Mouse (Mus musculus): ENCODE data around the gene Fam151a. TPM values are rescaled to one million over a fixed set of nuclear protein-coding genes. Genes with fewer than 3 reads are reported as not detected.
"Not testable (repeated sequence)": the region's sequence is repeated elsewhere in the genome, so short reads cannot be mapped to it uniquely, and the experiment has no call there.

Fam151a gene
- polyA plus RNA-seq, 1 experiment from 2014 or later, result 0.49 TPM

DNA sequence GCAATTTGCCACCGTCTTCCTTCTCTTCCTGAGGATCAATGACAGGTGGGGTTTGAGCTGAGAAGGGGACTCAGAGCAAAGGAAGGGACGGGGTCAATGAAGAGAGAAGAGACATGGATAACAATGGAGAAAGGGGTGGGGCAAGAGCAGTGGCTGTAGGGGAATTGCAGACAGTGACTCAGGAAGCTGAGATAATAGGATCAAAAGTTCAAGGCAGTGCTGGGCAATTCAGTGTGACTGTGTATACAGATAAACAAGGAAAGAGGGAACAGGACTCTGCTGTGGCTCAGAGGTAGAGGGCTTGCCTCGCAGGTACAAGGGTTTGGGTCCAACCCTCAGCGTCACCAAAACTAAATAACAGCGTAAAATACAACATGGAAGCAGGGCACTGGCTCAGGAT lies 25.7 kb upstream of the Fam151a start:
- Histone ChIP-seq H3K36me3 (ENCODE audit: control insufficient read depth, insufficient read depth, low read length) (no peaks in the 10 kb centered on the region), H3K27me3 (replicated peaks; ENCODE audit: control insufficient read depth, insufficient read depth, low read length) (no peaks in the 10 kb centered on the region), H3K4me1 (ENCODE audit: control insufficient read depth, insufficient read depth, low read length) (0 out of 2 replicates have a peak, but pooled peaks cover 5% of the 10 kb centered on the region), H3K9ac (ENCODE audit: low read depth, low read length) (no peak overlapping the region), H3K9me3 (ENCODE audit: control insufficient read depth, low read length) (no peaks in the 10 kb centered on the region), H3K4me2 (ENCODE audit: low read depth, low read length) (peak overlapping the region; percentile 40), H3K4me3 (ENCODE audit: low read depth, low read length) (0 out of 2 replicates have a peak overlapping the region, but pooled peaks have one; percentile 2), H3K27ac (replicated peaks; ENCODE audit: low read depth, low read length) (no peak overlapping the region)
- 26% methylated on average over 4 of the region's 5 CpGs for WGBS
- ATAC-seq (ENCODE audit: low read depth) (no peak), DNase-seq (ENCODE audit: low spot score) (no peak)

DNA sequence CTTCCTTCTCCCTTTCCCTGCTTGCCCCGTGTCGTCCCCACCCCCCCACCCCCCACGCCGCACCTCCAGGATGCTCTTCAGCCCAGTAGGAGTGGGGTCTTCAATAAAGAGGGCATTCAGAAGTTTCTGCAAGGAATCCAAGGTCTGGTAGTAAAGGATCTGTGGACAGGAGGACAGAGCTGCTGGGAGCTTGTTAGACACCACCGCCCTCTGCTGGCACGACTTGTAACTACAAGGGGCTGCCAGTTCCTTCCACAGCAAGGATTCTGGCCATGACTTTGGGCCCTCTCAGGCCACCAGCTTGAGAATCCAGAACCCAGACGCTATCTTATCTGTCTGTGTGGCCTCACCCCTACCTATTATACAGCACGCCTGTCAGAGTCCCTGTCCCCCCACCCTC lies 25.3 kb upstream of the Fam151a start:
- peak; percentile 67; the same call in 1 of the 2 replicates for ATAC-seq (ENCODE audit: low read depth)
- Histone ChIP-seq H3K27ac (replicated peaks; ENCODE audit: low read depth, low read length) (no peak overlapping the region), H3K4me2 (ENCODE audit: low read depth, low read length) (peak overlapping the region; percentile 40), H3K27me3 (replicated peaks; ENCODE audit: control insufficient read depth, insufficient read depth, low read length) (no peaks in the 10 kb centered on the region), H3K4me3 (ENCODE audit: low read depth, low read length) (0 out of 2 replicates have a peak overlapping the region, but pooled peaks have one; percentile 2), H3K36me3 (ENCODE audit: control insufficient read depth, insufficient read depth, low read length) (no peaks in the 10 kb centered on the region), H3K9ac (ENCODE audit: low read depth, low read length) (no peak overlapping the region), H3K9me3 (ENCODE audit: control insufficient read depth, low read length) (no peaks in the 10 kb centered on the region), H3K4me1 (ENCODE audit: control insufficient read depth, insufficient read depth, low read length) (0 out of 2 replicates have a peak, but pooled peaks cover 5% of the 10 kb centered on the region)
- DNase-seq (ENCODE audit: low spot score), result peak; percentile 71
- 3% methylated on average over 8 of the region's 8 CpGs for WGBS

DNA sequence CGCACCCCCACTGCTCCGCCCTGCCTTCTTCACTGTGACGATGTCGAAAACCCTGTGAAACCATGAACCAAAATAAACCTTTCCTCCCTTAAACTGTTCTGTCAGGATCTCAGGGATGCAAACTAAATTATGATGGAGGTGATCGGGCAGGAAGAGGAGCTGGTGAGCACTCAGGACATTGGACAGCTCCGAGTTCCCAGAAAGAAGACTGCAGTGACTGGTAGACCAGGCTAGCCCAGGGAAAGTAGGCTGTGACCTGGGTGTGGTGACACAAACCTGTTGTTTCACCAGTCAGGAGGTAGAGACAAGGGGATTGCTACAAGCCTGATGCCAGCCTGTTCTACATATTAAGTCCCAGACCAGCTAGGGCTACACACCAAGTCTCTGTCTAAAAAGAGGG lies 20.1 kb upstream of the Fam151a start:
- Histone ChIP-seq H3K27me3 (replicated peaks; ENCODE audit: control insufficient read depth, insufficient read depth, low read length) (no peaks in the 10 kb centered on the region), H3K36me3 (ENCODE audit: control insufficient read depth, insufficient read depth, low read length) (no peaks in the 10 kb centered on the region), H3K27ac (replicated peaks; ENCODE audit: low read depth, low read length) (no peak overlapping the region), H3K4me1 (ENCODE audit: control insufficient read depth, insufficient read depth, low read length) (no peaks in the 10 kb centered on the region), H3K9me3 (ENCODE audit: control insufficient read depth, low read length) (no peaks in the 10 kb centered on the region), H3K9ac (ENCODE audit: low read depth, low read length) (no peak overlapping the region), H3K4me3 (ENCODE audit: low read depth, low read length) (no peak overlapping the region), H3K4me2 (ENCODE audit: low read depth, low read length) (no peak overlapping the region)
- DNase-seq (ENCODE audit: low spot score) (no peak), ATAC-seq (ENCODE audit: low read depth) (no peak)
- WGBS, result 86% methylated on average over 6 of the region's 6 CpGs

DNA sequence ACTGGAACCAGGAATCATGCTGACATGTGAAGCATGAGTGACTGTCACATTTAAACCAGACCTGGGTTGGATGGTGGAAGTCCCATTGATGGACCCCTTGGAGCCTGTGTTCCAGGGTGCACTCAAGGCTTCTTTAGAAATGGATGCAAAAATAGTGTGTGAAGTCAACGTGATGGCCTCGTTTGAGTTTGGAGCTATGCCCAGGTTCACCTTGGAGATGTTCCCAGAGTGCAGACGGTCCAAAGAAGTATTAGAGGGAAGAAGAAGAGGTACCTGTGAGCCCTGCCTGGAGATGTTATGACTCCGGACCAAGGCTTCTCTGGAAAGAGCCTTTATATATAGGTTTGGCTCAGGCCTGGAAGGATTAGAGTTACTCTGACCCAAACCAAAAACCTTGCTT lies 13.1 kb upstream of the Fam151a start:
- WGBS, result 93% methylated on average over 4 of the region's 4 CpGs
- no peak overlapping the region for H3K9ac ChIP-seq (ENCODE audit: low read depth, low read length)
- H3K4me1 ChIP-seq (ENCODE audit: control insufficient read depth, insufficient read depth, low read length), result no peaks in the 10 kb centered on the region
- no peaks in the 10 kb centered on the region for H3K27me3 ChIP-seq (replicated peaks; ENCODE audit: control insufficient read depth, insufficient read depth, low read length)
- no peaks in the 10 kb centered on the region for H3K9me3 ChIP-seq (ENCODE audit: control insufficient read depth, low read length)
- no peak overlapping the region for H3K27ac ChIP-seq (replicated peaks; ENCODE audit: low read depth, low read length)
- H3K36me3 ChIP-seq (ENCODE audit: control insufficient read depth, insufficient read depth, low read length), result no peaks in the 10 kb centered on the region
- no peak for ATAC-seq (ENCODE audit: low read depth)
- no peak overlapping the region for H3K4me3 ChIP-seq (ENCODE audit: low read depth, low read length)
- no peak overlapping the region for H3K4me2 ChIP-seq (ENCODE audit: low read depth, low read length)
- no peak for DNase-seq (ENCODE audit: low spot score)

- no peak within 1 kb of the TSS for H3K27ac ChIP-seq (replicated peaks; ENCODE audit: low read depth, low read length)
- DNase-seq (ENCODE audit: low spot score), result no peak
- H3K9ac ChIP-seq (ENCODE audit: low read depth, low read length), result no peak within 1 kb of the TSS
- WGBS, result 79% methylated on average over 7 of the region's 7 CpGs
- no peaks in the 10 kb centered on the region for H3K27me3 ChIP-seq (replicated peaks; ENCODE audit: control insufficient read depth, insufficient read depth, low read length)
- H3K4me3 ChIP-seq (ENCODE audit: low read depth, low read length), result no peak within 1 kb of the TSS
- H3K4me2 ChIP-seq (ENCODE audit: low read depth, low read length), result no peak within 1 kb of the TSS
- ATAC-seq (ENCODE audit: low read depth), result no peak
- H3K4me1 ChIP-seq (ENCODE audit: control insufficient read depth, insufficient read depth, low read length), result no peaks in the 10 kb centered on the region
- no peaks in the 10 kb centered on the region for H3K9me3 ChIP-seq (ENCODE audit: control insufficient read depth, low read length)
- H3K36me3 ChIP-seq (ENCODE audit: control insufficient read depth, insufficient read depth, low read length), result no peaks in the 10 kb centered on the region
These were observed 2.9 kb upstream of the Fam151a start, which contains the start of gene Mroh7 for GRCm38 (mm10) chr4:106730814-106731213. Gene Mroh7, minus strand, starts transcription at chr4:106730925.

GRCm38 (mm10) chr4:106736884-106737283 lies 3.2 kb downstream of the Fam151a start:
- ATAC-seq (ENCODE audit: low read depth); H3K9ac ChIP-seq (ENCODE audit: low read depth, low read length); DNase-seq (ENCODE audit: low spot score); H3K9me3 ChIP-seq (ENCODE audit: control insufficient read depth, low read length); H3K4me1 ChIP-seq (ENCODE audit: control insufficient read depth, insufficient read depth, low read length); H3K27ac ChIP-seq (replicated peaks; ENCODE audit: low read depth, low read length); H3K4me2 ChIP-seq (ENCODE audit: low read depth, low read length); H3K36me3 ChIP-seq (ENCODE audit: control insufficient read depth, insufficient read depth, low read length); H3K27me3 ChIP-seq (replicated peaks; ENCODE audit: control insufficient read depth, insufficient read depth, low read length); H3K4me3 ChIP-seq (ENCODE audit: low read depth, low read length): not testable (repeated sequence)
- WGBS, result 48% methylated on average over 1 of the region's 1 CpGs

GRCm38 (mm10) chr4:106737904-106738303 lies 4.2 kb downstream of the Fam151a start:
- Histone ChIP-seq H3K9ac (ENCODE audit: low read depth, low read length) (no peak overlapping the region), H3K27me3 (replicated peaks; ENCODE audit: control insufficient read depth, insufficient read depth, low read length) (no peaks in the 10 kb centered on the region), H3K4me1 (ENCODE audit: control insufficient read depth, insufficient read depth, low read length) (no peaks in the 10 kb centered on the region), H3K4me2 (ENCODE audit: low read depth, low read length) (no peak overlapping the region), H3K36me3 (ENCODE audit: control insufficient read depth, insufficient read depth, low read length) (no peaks in the 10 kb centered on the region), H3K9me3 (ENCODE audit: control insufficient read depth, low read length) (no peaks in the 10 kb centered on the region), H3K27ac (replicated peaks; ENCODE audit: low read depth, low read length) (no peak overlapping the region), H3K4me3 (ENCODE audit: low read depth, low read length) (no peak overlapping the region)
- WGBS, result 67% methylated on average over 3 of the region's 3 CpGs
- no peak for DNase-seq (ENCODE audit: low spot score)
- no peak for ATAC-seq (ENCODE audit: low read depth)

DNA sequence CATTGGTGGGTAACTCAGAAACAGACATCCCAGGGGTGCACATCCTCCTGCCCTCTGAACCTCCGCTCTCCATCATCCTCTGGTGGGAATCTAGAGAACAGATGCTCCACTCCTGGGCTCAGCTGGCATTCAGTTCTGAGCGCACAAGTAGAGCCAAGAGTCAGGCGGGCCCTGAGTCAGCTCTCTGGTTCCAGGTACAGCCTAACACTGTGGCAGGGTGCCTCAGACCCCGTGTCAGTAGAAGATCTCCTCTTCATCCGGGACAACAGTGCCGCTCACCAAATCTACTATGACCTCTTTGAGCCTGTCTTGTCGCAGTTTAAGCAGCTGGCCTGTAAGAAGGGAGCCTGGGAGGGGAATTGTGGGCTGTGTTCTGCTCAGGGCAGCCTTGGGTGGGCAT lies 12.2 kb downstream of the Fam151a start:
- no peaks in the 10 kb centered on the region for H3K9me3 ChIP-seq (ENCODE audit: control insufficient read depth, low read length)
- H3K4me3 ChIP-seq (ENCODE audit: low read depth, low read length), result no peak overlapping the region
- H3K9ac ChIP-seq (ENCODE audit: low read depth, low read length), result no peak overlapping the region
- no peak for DNase-seq (ENCODE audit: low spot score)
- H3K27ac ChIP-seq (replicated peaks; ENCODE audit: low read depth, low read length), result no peak overlapping the region
- 70% methylated on average over 7 of the region's 7 CpGs for WGBS
- H3K36me3 ChIP-seq (ENCODE audit: control insufficient read depth, insufficient read depth, low read length), result no peaks in the 10 kb centered on the region
- H3K27me3 ChIP-seq (replicated peaks; ENCODE audit: control insufficient read depth, insufficient read depth, low read length), result no peaks in the 10 kb centered on the region
- peaks cover 3% of the 10 kb centered on the region; the same call in 1 of the 2 replicates for H3K4me1 ChIP-seq (ENCODE audit: control insufficient read depth, insufficient read depth, low read length)
- ATAC-seq (ENCODE audit: low read depth), result no peak
- H3K4me2 ChIP-seq (ENCODE audit: low read depth, low read length), result no peak overlapping the region

- Histone ChIP-seq H3K9me3 (ENCODE audit: control insufficient read depth, low read length) (no peaks in the 10 kb centered on the region), H3K36me3 (ENCODE audit: control insufficient read depth, insufficient read depth, low read length) (no peaks in the 10 kb centered on the region), H3K27me3 (replicated peaks; ENCODE audit: control insufficient read depth, insufficient read depth, low read length) (no peaks in the 10 kb centered on the region), H3K4me1 (ENCODE audit: control insufficient read depth, insufficient read depth, low read length) (peaks cover 3% of the 10 kb centered on the region; the same call in 1 of the 2 replicates), H3K4me3 (ENCODE audit: low read depth, low read length) (no peak overlapping the region), H3K9ac (ENCODE audit: low read depth, low read length) (no peak overlapping the region), H3K27ac (replicated peaks; ENCODE audit: low read depth, low read length) (no peak overlapping the region), H3K4me2 (ENCODE audit: low read depth, low read length) (no peak overlapping the region)
- DNase-seq (ENCODE audit: low spot score) (peak; percentile 26), ATAC-seq (ENCODE audit: low read depth) (peak; percentile 44; the same call in 1 of the 2 replicates)
- WGBS, result 92% methylated on average over 1 of the region's 1 CpGs
These were observed 13.4 kb downstream of the Fam151a start for GRCm38 (mm10) chr4:106747001-106747580.
